Mouse (Mus musculus) kidney, postnatal 0 days (tissue): ENCODE measurements at regions not wholly inside any gene's neighbourhood (a gene's known extent, or its start where the extent isn't known, plus 50 kb on each side); places are given as distances from the start of the nearest gene placed in this dataset.
A peak's percentile ranks its signal among the peaks of the same experiment; 100 is the strongest.

Experiments
- ATAC-seq: fragments of 200-750 bp; cut with Nextera tagmentation; replicated peaks from 2 replicates; pipeline ENCODE4 v1.8.0; 2017; ENCODE audit warnings: low read depth, moderate number of reproducible peaks, moderate TSS enrichment, moderate library complexity; ENCODE audit not compliant: low FRiP score
- DNase-seq: peaks from one replicate; pipeline ENCODE4 v3.0.0-alpha.2; 2016; ENCODE audit warnings: low spot score
- H3K27ac ChIP-seq: fragments of 300-500 bp; sonication (generic); 2 replicates; pipeline ENCODE4 v1.5.1; 2014; ENCODE audit warnings: mild to moderate bottlenecking
- H3K27me3 ChIP-seq: fragments of 300-500 bp; sonication (generic); 2 replicates; pipeline ENCODE4 v1.6.1; 2014; ENCODE audit warnings: low read length, mixed read lengths; ENCODE audit not compliant: insufficient read depth
- H3K36me3 ChIP-seq: fragments of 300-500 bp; sonication (generic); 2 replicates; pipeline ENCODE4 v1.6.1; 2014; ENCODE audit warnings: low read length, mixed read lengths; ENCODE audit not compliant: insufficient read depth
- H3K4me1 ChIP-seq: fragments of 300-500 bp; sonication (generic); replicated peaks from 2 replicates; pipeline ENCODE4 v1.6.1; 2014; ENCODE audit warnings: antibody characterized with exemption, low read length, mixed read lengths; ENCODE audit not compliant: insufficient read depth
- H3K4me2 ChIP-seq: fragments of 300-500 bp; sonication (generic); 2 replicates; pipeline ENCODE4 v1.6.1; 2014; ENCODE audit warnings: mild to moderate bottlenecking, low read length, moderate library complexity, mixed read lengths
- H3K4me3 ChIP-seq: fragments of 300-500 bp; sonication (generic); replicated peaks from 2 replicates; pipeline ENCODE4 v1.5.1; 2014; ENCODE audit warnings: low read depth, low read length
- H3K9ac ChIP-seq: fragments of 300-500 bp; sonication (generic); 2 replicates; pipeline ENCODE4 v1.6.1; 2014; ENCODE audit warnings: low read depth, low read length
- H3K9me3 ChIP-seq: fragments of 300-500 bp; sonication (generic); replicated peaks from 2 replicates; pipeline ENCODE4 v1.6.1; 2016; ENCODE audit warnings: low read length, inconsistent platforms, mixed read lengths
- CTCF ChIP-seq: IDR thresholded peaks from 2 replicates; pipeline ENCODE4 v1.5.1; 2016; ENCODE audit warnings: antibody characterized with exemption, low read depth, mild to moderate bottlenecking, moderate library complexity
- WGBS: fragments of 180-500 bp; shearing (Covaris S2); extraction: QIAGEN DNeasy Blood & Tissue Kit; methylation state at CpG from one replicate; pipeline ENCODE4 v1.1.7; 2014; 5-methylcytosine and 5-hydroxymethylcytosine counted together

GRCm38 (mm10) chr12:70613244-70613643 lies 160.3 kb downstream of the Tmx1 start:
- Histone ChIP-seq H3K4me3 (no peak overlapping the region), H3K27me3 (no peaks in the 10 kb centered on the region), H3K27ac (no peak overlapping the region), H3K9me3 (no peaks in the 10 kb centered on the region), H3K36me3 (no peaks in the 10 kb centered on the region), H3K4me1 (no peaks in the 10 kb centered on the region; the same call in 1 of the 2 replicates), H3K9ac (no peak overlapping the region), H3K4me2 (no peak overlapping the region)
- 75% methylated on average over 5 of the region's 5 CpGs for WGBS
- no peak for ATAC-seq
- no peak for DNase-seq
- TF ChIP-seq CTCF, result no peak

DNA sequence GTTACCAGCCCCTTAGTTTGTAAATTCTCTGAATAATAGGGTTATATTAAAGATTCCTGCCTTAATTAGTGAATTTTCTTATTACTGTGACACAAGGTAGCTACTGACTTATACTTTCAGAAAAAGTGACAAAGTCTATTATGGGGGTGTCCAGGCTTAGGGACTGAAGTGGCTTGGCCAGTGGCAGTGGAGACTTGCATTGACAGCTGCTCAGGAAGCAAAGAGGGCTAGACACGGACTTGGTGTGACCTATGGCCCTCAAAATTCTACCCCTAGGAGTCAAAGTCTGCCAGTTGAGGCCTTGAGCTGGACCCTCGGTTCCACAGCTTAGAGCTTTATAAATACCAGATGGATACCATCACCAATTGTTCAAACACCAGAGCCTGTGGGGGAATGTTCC lies 161.2 kb downstream of the Tmx1 start:
- no peaks in the 10 kb centered on the region for H3K4me1 ChIP-seq
- H3K9ac ChIP-seq, result no peak overlapping the region
- no peaks in the 10 kb centered on the region for H3K27me3 ChIP-seq
- WGBS, result 55% methylated on average over 2 of the region's 2 CpGs
- ATAC-seq (no peak), DNase-seq (no peak)
- H3K9me3 ChIP-seq, result no peaks in the 10 kb centered on the region
- no peaks in the 10 kb centered on the region for H3K36me3 ChIP-seq
- H3K4me2 ChIP-seq, result no peak overlapping the region
- no peak overlapping the region for H3K27ac ChIP-seq
- TF ChIP-seq CTCF, result no peak
- H3K4me3 ChIP-seq, result no peak overlapping the region

DNA sequence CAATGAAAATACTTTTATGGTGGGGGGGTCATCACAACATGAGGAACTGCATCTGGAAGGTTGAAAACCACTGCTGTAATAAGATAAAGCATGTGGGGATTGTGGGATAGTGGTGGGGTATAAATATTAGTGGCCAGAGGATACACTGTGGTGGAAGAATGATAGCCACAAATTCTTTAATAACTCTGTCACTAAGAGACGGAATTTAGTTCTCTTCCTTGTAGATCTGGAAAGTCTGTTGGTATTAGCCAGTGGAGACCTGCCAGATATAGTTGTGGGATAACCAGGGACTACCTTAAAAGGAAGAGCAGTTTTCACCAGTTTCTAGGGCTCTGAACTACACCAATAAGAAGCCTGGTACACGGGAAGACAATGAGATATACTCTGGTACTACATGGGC lies 161.8 kb downstream of the Tmx1 start:
- no peak overlapping the region for H3K9ac ChIP-seq
- no peaks in the 10 kb centered on the region for H3K9me3 ChIP-seq
- 85% methylated on average over 2 of the region's 2 CpGs for WGBS
- H3K36me3 ChIP-seq, result no peaks in the 10 kb centered on the region
- ATAC-seq (no peak), DNase-seq (no peak)
- H3K27me3 ChIP-seq, result no peaks in the 10 kb centered on the region
- TF ChIP-seq CTCF, result no peak
- no peak overlapping the region for H3K4me3 ChIP-seq
- no peak overlapping the region for H3K27ac ChIP-seq
- no peak overlapping the region for H3K4me2 ChIP-seq
- no peaks in the 10 kb centered on the region for H3K4me1 ChIP-seq

GRCm38 (mm10) chr12:70615123-70615522 lies 162.2 kb downstream of the Tmx1 start:
- ATAC-seq, result no peak

DNA sequence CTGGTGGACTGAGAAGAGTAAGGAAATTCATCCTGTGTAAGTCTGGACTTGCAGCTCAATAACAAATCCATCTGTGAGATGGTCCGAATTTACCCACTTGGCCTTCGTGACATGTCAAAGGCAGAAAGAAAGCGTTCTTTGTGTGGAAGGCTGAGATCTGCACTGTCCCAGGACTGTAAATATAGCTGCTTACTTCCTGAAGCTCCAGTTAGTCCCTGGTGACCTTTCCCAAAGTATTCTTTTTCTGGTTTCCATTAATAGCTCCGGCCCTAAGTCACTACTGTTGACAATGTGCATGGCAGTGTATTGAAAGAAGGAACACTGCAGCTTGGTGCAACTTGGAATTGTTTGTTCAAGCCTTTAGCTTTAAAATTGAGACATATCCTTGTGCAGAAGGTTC lies 163.2 kb downstream of the Tmx1 start:
- Histone ChIP-seq H3K9me3 (no peaks in the 10 kb centered on the region), H3K36me3 (no peaks in the 10 kb centered on the region), H3K9ac (no peak overlapping the region), H3K27ac (no peak overlapping the region), H3K4me2 (no peak overlapping the region), H3K4me1 (no peaks in the 10 kb centered on the region), H3K4me3 (no peak overlapping the region), H3K27me3 (no peaks in the 10 kb centered on the region)
- ATAC-seq, result no peak
- peak; percentile 37 for DNase-seq
- no peak for TF ChIP-seq CTCF
- WGBS, result 42% methylated on average over 4 of the region's 4 CpGs

More at GRCm38 (mm10) chr12:70615123-70615522, 162.2 kb downstream of the Tmx1 start:
- no peak overlapping the region for H3K4me3 ChIP-seq
- no peak for TF ChIP-seq CTCF
- no peak overlapping the region for H3K4me2 ChIP-seq
- H3K27me3 ChIP-seq, result no peaks in the 10 kb centered on the region
- no peaks in the 10 kb centered on the region for H3K4me1 ChIP-seq
- H3K36me3 ChIP-seq, result no peaks in the 10 kb centered on the region
- no peak overlapping the region for H3K9ac ChIP-seq
- DNase-seq, result no peak
- H3K9me3 ChIP-seq, result no peaks in the 10 kb centered on the region
- 94% methylated on average over 9 of the region's 9 CpGs for WGBS
- H3K27ac ChIP-seq, result no peak overlapping the region

DNA sequence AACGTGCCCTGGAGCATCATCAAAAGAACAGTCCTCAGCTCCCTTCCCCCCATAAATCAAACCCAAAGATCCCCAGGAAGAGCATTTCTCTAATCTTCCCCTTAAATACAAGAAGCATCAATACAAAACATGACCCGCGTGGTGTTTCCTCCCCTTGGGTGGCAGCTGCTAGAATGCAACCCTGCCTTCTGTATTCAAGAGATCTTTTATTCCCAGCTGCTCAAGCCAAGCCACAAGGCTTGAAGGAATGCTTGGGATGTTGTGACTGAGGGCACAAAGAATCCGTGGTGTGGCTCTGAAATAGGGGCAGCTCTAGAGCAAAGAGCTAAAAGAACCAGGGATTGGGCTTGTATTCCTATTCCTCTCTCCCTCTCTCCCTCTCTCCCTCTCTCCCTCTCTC lies 163.6 kb downstream of the Tmx1 start:
- Histone ChIP-seq H3K4me1 (no peaks in the 10 kb centered on the region), H3K9ac (no peak overlapping the region), H3K36me3 (no peaks in the 10 kb centered on the region), H3K4me2 (no peak overlapping the region), H3K27ac (peak overlapping the region; percentile 25; the same call in 1 of the 2 replicates), H3K4me3 (no peak overlapping the region), H3K9me3 (no peaks in the 10 kb centered on the region), H3K27me3 (no peaks in the 10 kb centered on the region)
- 25% methylated on average over 4 of the region's 4 CpGs for WGBS
- ATAC-seq, result no peak
- no peak for DNase-seq
- TF ChIP-seq CTCF, result no peak

DNA sequence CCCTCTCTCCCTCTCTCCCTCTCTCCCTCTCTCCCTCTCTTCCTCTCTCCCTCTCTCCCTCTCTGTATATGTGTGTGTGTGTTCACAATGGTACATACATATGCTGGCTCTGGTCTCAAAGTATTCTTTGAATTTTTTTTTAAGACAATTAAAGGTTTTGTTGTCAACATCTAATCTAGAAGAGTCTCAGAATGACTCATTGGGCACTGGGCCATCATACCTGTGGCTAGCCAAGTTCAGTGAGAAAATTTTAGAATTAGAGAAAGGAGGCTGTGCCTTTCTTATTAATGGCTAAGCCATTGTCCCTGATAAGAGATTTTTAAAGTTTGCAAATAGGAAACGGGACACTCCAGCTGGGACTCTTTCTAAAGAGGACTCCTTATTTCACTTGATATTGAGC lies 164.1 kb downstream of the Tmx1 start:
- DNase-seq (no peak), ATAC-seq (no peak)
- TF ChIP-seq CTCF, result no peak
- no peak overlapping the region for H3K27ac ChIP-seq
- H3K4me1 ChIP-seq, result no peaks in the 10 kb centered on the region
- H3K4me2 ChIP-seq, result no peak overlapping the region
- H3K4me3 ChIP-seq, result no peak overlapping the region
- 68% methylated on average over 1 of the region's 1 CpGs for WGBS
- H3K9ac ChIP-seq, result no peak overlapping the region
- no peaks in the 10 kb centered on the region for H3K36me3 ChIP-seq
- H3K27me3 ChIP-seq, result no peaks in the 10 kb centered on the region
- H3K9me3 ChIP-seq, result no peaks in the 10 kb centered on the region
